Mouse (Mus musculus) heart, adult 18-20 months (tissue): ENCODE data around the gene Sh3gl1. TPM values are rescaled to one million over a fixed set of nuclear protein-coding genes. Genes with fewer than 3 reads are reported as not detected.
A peak's percentile ranks its signal among the peaks of the same experiment; 100 is the strongest.

Experiments used
- DNase-seq, 2 experiments: peaks; one replicate each; pipeline ENCODE4 v3.0.0; 2021 to 2022; ENCODE audit warnings: mixed read lengths in 1 of 2
- total RNA-seq, 2 experiments: library from RNA; stranded (reverse); gene quantifications; 2 replicates each; pipeline ENCODE4 v1.2.3; 2021

Gene Sh3gl1
- total RNA-seq, 2 experiments from 2014 or later: 11.7 to 13.7 TPM

GRCm38 (mm10) chr17:56021161-56021910 is 15.1 kb downstream of the Sh3gl1 start:
- DNase-seq: no peak

GRCm38 (mm10) chr17:56020400-56021084 is 15.9 kb downstream of the Sh3gl1 start:
- no peak for DNase-seq

GRCm38 (mm10) chr17:56018347-56019131 is 17.9 kb downstream of the Sh3gl1 start:
- DNase-seq: no peak

GRCm38 (mm10) chr17:56017848-56018247 is 18.6 kb downstream of the Sh3gl1 start:
- DNase-seq: no peak

- no peak for DNase-seq
Observed at GRCm38 (mm10) chr17:56016793-56017785, 19.3 kb downstream of the Sh3gl1 start.

- DNase-seq: no peak
Observed at GRCm38 (mm10) chr17:56016382-56016781, 20.1 kb downstream of the Sh3gl1 start.

GRCm38 (mm10) chr17:56015293-56015692 is 21.1 kb downstream of the Sh3gl1 start:
- no peak for DNase-seq

- DNase-seq: no peak
Observed at GRCm38 (mm10) chr17:56011441-56011840, 25.0 kb downstream of the Sh3gl1 start.

GRCm38 (mm10) chr17:56010681-56011080 is 25.8 kb downstream of the Sh3gl1 start:
- peak; percentile 68 to 90 for DNase-seq

- no peak for DNase-seq
Observed at GRCm38 (mm10) chr17:56010255-56010654, 26.2 kb downstream of the Sh3gl1 start.

GRCm38 (mm10) chr17:56009962-56010240 is 26.5 kb downstream of the Sh3gl1 start:
- DNase-seq: no peak

GRCm38 (mm10) chr17:56009088-56009961 is 27.1 kb downstream of the Sh3gl1 start:
- peak; percentile 94 to 96 for DNase-seq

GRCm38 (mm10) chr17:56008356-56009087 is 27.9 kb downstream of the Sh3gl1 start:
- DNase-seq: peak; percentile 94 to 97

- no peak for DNase-seq
Observed at GRCm38 (mm10) chr17:56007444-56008355, 28.7 kb downstream of the Sh3gl1 start.

- DNase-seq: no peak
Observed at GRCm38 (mm10) chr17:56006956-56007355, 29.5 kb downstream of the Sh3gl1 start.

GRCm38 (mm10) chr17:56005415-56006061 is 30.9 kb downstream of the Sh3gl1 start, which contains the start of the genes Stap2 and Mpnd:
Gene Stap2, minus strand, starts transcription at chr17:56005584.
Gene Mpnd, plus strand, starts transcription at chr17:56005711.
- DNase-seq: peak; percentile 70 to 88

GRCm38 (mm10) chr17:56003000-56003399 is 33.4 kb downstream of the Sh3gl1 start:
- no peak for DNase-seq
